Mouse (Mus musculus) midbrain, embryonic 16.5 days (tissue): Measurements from ENCODE around the gene Neil3. TPM values are rescaled to one million over a fixed set of nuclear protein-coding genes. Genes with fewer than 3 reads are reported as not detected.
A peak's percentile ranks its signal among the peaks of the same experiment; 100 is the strongest.

Experiments
- ATAC-seq: fragments of 200-750 bp; cut with Nextera tagmentation; 2 replicates; pipeline ENCODE4 v1.8.0; 2017; ENCODE audit warnings: moderate TSS enrichment
- H3K27ac ChIP-seq: fragments of 300-500 bp; sonication (generic); 2 replicates; pipeline ENCODE4 v1.5.1; 2014; ENCODE audit warnings: mild to moderate bottlenecking, low read length, mixed read lengths
- H3K27me3 ChIP-seq: fragments of 300-500 bp; sonication (generic); 2 replicates; pipeline ENCODE4 v1.6.1; 2014; ENCODE audit warnings: low read depth, low read length, mixed read lengths; ENCODE audit not compliant: control insufficient read depth, insufficient read depth
- H3K36me3 ChIP-seq: fragments of 300-500 bp; sonication (generic); 2 replicates; pipeline ENCODE4 v1.6.1; 2014; ENCODE audit warnings: mild to moderate bottlenecking, low read length, moderate library complexity, mixed read lengths; ENCODE audit not compliant: control insufficient read depth, insufficient read depth
- H3K4me1 ChIP-seq: fragments of 300-500 bp; sonication (generic); 2 replicates; pipeline ENCODE4 v1.6.1; 2014; ENCODE audit warnings: mild to moderate bottlenecking, low read length, mixed read lengths; ENCODE audit not compliant: control insufficient read depth, insufficient read depth
- H3K4me2 ChIP-seq: fragments of 300-500 bp; sonication (generic); 2 replicates; pipeline ENCODE4 v1.6.1; 2014; ENCODE audit warnings: mild to moderate bottlenecking, low read length, mixed read lengths
- H3K4me3 ChIP-seq: fragments of 300-500 bp; sonication (generic); 2 replicates; pipeline ENCODE4 v1.5.1; 2014; ENCODE audit warnings: low read depth, mild to moderate bottlenecking, low read length, moderate library complexity, mixed read lengths
- H3K9ac ChIP-seq: fragments of 300-500 bp; sonication (generic); 2 replicates; pipeline ENCODE4 v1.6.1; 2014; ENCODE audit warnings: low read depth, low read length, mixed read lengths
- H3K9me3 ChIP-seq: fragments of 300-500 bp; sonication (generic); replicated peaks from 2 replicates; pipeline ENCODE4 v1.6.1; 2014; ENCODE audit warnings: mild to moderate bottlenecking, low read length, mixed read lengths; ENCODE audit not compliant: control insufficient read depth, poor library complexity, severe bottlenecking
- WGBS: fragments of 180-500 bp; shearing (Covaris S2); extraction: QIAGEN DNeasy Blood & Tissue Kit; methylation state at CpG from one replicate; pipeline ENCODE4 v1.1.7; 2014; 5-methylcytosine and 5-hydroxymethylcytosine counted together
- polyA plus RNA-seq: library from polyadenylated mRNA; unstranded; fragments of >200 nt; fragmentation: Nextera tagmentation; extraction: Ambion mirVana; gene quantifications from 2 replicates; pipeline ENCODE4 v1.2.1, GENCODE M21; 2015

The Neil3 gene
- polyA plus RNA-seq, 1 experiment from 2014 or later: 3.1 TPM

DNA sequence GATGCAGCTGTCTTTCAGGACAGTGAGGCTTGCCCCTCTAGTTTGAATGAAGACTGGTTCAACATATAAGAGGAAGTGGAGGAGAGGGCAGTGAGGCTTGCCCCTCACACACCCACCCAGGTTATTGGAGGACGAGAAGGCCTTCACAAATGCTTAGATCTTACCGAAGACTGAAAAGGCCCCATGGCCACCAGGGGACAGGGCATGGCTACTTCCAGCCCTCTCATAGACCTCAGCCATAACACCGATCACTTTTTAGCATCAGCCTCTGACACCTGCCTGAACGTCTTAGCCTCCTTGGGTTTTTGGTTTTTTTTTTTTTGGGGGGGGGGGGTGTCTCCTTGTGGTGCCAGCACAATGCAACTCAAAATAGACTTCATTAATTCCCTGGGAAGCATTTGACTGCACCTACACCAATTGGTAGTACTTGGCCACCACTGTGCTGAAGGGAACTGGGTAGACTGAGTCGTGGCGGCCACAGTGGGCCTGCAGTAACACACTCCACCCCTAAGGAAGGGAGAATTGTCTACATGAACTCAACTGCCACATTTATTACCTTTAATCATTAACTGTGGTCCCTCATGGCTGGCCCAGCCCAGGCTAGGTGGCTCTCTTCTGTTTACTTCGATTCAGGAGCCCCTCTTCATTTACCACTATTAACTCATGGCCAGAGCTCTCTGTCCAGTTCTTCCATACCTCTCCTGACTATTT, 25.1 kb downstream of the Neil3 start:
- H3K27ac ChIP-seq: no peak overlapping the region
- no peaks in the 10 kb centered on the region for H3K4me1 ChIP-seq
- no peak overlapping the region for H3K9ac ChIP-seq
- no peaks in the 10 kb centered on the region for H3K36me3 ChIP-seq
- H3K9me3 ChIP-seq: no peaks in the 10 kb centered on the region
- H3K4me2 ChIP-seq: no peak overlapping the region
- WGBS: 93% methylated on average over 7 of the region's 7 CpGs
- ATAC-seq: no peak
- no peak overlapping the region for H3K4me3 ChIP-seq
- H3K27me3 ChIP-seq: no peaks in the 10 kb centered on the region

DNA sequence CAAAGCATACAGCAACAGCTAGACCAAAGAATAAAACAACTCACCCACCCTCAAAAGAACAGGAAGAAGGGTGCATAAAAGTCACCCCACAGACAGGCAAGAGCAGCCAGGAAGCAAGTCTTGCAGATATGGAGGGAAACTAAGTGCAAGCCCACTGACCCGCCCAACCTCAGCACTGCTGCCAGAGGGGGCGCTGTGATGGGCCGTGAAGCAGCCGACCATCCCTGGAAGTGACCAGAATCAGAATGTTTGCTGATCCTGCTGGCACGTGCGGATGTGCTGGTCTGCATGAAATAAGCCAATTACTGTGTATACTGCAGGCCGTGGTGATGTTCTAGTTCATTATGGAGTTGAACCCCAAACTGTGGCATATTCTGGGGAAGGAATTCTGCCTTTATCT, 26.6 kb downstream of the Neil3 start:
- H3K9ac ChIP-seq: no peak overlapping the region
- no peaks in the 10 kb centered on the region for H3K9me3 ChIP-seq
- WGBS: 70% methylated on average over 7 of the region's 7 CpGs

GRCm38 (mm10) chr8:53607040-53607439, 31.8 kb downstream of the Neil3 start:
- Histone ChIP-seq H3K36me3 (no peaks in the 10 kb centered on the region), H3K4me2 (no peak overlapping the region), H3K27me3 (no peaks in the 10 kb centered on the region), H3K4me1 (no peaks in the 10 kb centered on the region), H3K4me3 (no peak overlapping the region), H3K9ac (no peak overlapping the region), H3K27ac (no peak overlapping the region), H3K9me3 (no peaks in the 10 kb centered on the region)
- 47% methylated on average over 3 of the region's 3 CpGs for WGBS
- ATAC-seq: no peak

More for the DNA sequence above, 26.6 kb downstream of the Neil3 start:
- ATAC-seq: no peak
- Histone ChIP-seq H3K36me3 (no peaks in the 10 kb centered on the region), H3K4me1 (no peaks in the 10 kb centered on the region), H3K4me3 (no peak overlapping the region), H3K27ac (no peak overlapping the region), H3K4me2 (no peak overlapping the region), H3K27me3 (no peaks in the 10 kb centered on the region)

DNA sequence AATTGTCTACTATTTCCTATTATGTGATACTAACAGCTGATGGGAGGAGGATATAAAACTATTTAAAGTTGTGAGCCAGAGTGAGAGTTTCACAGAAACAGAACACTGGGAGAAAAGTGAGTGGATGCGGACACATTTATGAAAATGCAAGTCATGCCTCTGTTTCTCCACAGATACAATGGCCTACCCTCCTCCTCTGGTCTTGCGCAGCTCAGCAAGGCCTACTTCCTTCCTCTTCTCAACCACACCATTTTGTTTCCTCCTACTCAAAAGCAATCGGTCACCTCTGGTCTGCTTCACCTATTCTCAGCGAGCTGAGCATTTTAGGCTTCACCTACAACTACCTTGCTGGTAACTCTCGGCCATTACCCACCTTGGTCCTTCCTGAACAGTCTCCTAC, 34.0 kb downstream of the Neil3 start:
- H3K9ac ChIP-seq: no peak overlapping the region
- 94% methylated on average over 5 of the region's 5 CpGs for WGBS
- H3K27me3 ChIP-seq: no peaks in the 10 kb centered on the region
- no peak for ATAC-seq
- no peaks in the 10 kb centered on the region for H3K9me3 ChIP-seq
- no peak overlapping the region for H3K4me2 ChIP-seq
- no peak overlapping the region for H3K27ac ChIP-seq
- no peak overlapping the region for H3K4me3 ChIP-seq
- H3K36me3 ChIP-seq: no peaks in the 10 kb centered on the region
- H3K4me1 ChIP-seq: peaks cover 3% of the 10 kb centered on the region; the same call in 1 of the 2 replicates

GRCm38 (mm10) chr8:53603672-53604071, 35.2 kb downstream of the Neil3 start:
- H3K4me1 ChIP-seq: peaks cover 3% of the 10 kb centered on the region; the same call in 1 of the 2 replicates
- no peaks in the 10 kb centered on the region for H3K36me3 ChIP-seq
- no peaks in the 10 kb centered on the region for H3K27me3 ChIP-seq
- no peak overlapping the region for H3K4me3 ChIP-seq
- 88% methylated on average over 4 of the region's 4 CpGs for WGBS
- H3K27ac ChIP-seq: no peak overlapping the region
- ATAC-seq: no peak
- no peak overlapping the region for H3K4me2 ChIP-seq
- no peak overlapping the region for H3K9ac ChIP-seq
- no peaks in the 10 kb centered on the region for H3K9me3 ChIP-seq

DNA sequence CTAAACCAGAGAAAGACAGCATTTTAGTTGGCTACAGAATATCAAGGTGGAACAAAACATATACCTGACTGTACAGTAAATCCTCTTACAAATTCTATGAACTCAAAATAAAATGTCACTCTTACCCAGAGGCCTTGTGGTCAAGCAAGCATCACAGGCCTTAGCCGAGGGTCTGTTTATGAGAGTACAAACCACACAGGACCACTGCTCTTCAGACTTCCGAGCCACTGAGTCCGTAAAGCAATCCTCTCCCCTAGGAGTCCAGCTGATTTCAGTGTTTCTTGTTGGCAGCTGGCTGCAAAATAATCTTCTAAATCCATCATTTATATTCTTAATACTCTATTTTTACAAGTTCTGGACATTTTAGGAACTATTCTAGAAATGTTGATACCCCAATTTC, 38.0 kb downstream of the Neil3 start:
- no peak overlapping the region for H3K4me3 ChIP-seq
- no peak overlapping the region for H3K4me2 ChIP-seq
- H3K9me3 ChIP-seq: no peaks in the 10 kb centered on the region
- no peak overlapping the region for H3K9ac ChIP-seq
- WGBS: 31% methylated on average over 3 of the region's 3 CpGs
- H3K4me1 ChIP-seq: peaks cover 3% of the 10 kb centered on the region; the same call in 1 of the 2 replicates
- 0 out of 2 replicates have a peak overlapping the region, but pooled peaks have one; percentile 49 for H3K27ac ChIP-seq
- no peaks in the 10 kb centered on the region for H3K27me3 ChIP-seq
- peak; percentile 51; the same call in 1 of the 2 replicates for ATAC-seq
- no peaks in the 10 kb centered on the region for H3K36me3 ChIP-seq

GRCm38 (mm10) chr8:53600025-53600811, 38.6 kb downstream of the Neil3 start:
- 39% methylated on average over 11 of the region's 11 CpGs for WGBS
- Histone ChIP-seq H3K36me3 (no peaks in the 10 kb centered on the region), H3K9ac (peak overlapping the region; percentile 25; the same call in 1 of the 2 replicates), H3K4me1 (peaks cover 3% of the 10 kb centered on the region; the same call in 1 of the 2 replicates), H3K4me2 (peak overlapping the region; percentile 28; the same call in 1 of the 2 replicates), H3K27ac (peak overlapping the region; percentile 59; the same call in 1 of the 2 replicates), H3K4me3 (no peak overlapping the region), H3K27me3 (no peaks in the 10 kb centered on the region), H3K9me3 (no peaks in the 10 kb centered on the region)
- ATAC-seq: peak; percentile 86; the same call in 1 of the 2 replicates

GRCm38 (mm10) chr8:53598101-53598500, 40.8 kb downstream of the Neil3 start:
- Histone ChIP-seq H3K4me1 (peaks cover 3% of the 10 kb centered on the region; the same call in 1 of the 2 replicates), H3K9me3 (no peaks in the 10 kb centered on the region), H3K9ac (no peak overlapping the region), H3K27ac (no peak overlapping the region), H3K36me3 (no peaks in the 10 kb centered on the region), H3K4me3 (no peak overlapping the region), H3K4me2 (no peak overlapping the region), H3K27me3 (no peaks in the 10 kb centered on the region)
- WGBS: 88% methylated on average over 1 of the region's 1 CpGs
- no peak for ATAC-seq

DNA sequence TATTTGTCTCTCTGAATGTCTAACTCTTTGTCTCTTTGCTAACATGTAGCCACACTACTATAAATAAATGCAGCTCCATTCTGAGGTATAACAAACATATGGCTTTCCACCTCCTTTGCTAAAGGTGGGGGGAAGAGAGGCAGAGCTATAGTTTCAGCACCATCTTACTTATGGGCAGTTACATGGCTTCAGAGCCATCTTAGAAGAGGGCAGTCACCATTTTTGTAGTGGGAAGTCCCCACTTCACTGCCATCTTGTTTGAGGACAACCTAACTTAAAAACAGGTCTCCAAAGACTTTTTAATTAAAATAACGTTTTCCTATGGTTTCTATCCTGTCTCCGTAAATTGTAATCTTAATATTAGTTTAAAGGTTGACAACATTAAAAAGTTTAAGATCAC, 47.1 kb downstream of the Neil3 start:
- ATAC-seq: no peak
- no peaks in the 10 kb centered on the region for H3K9me3 ChIP-seq
- 94% methylated on average over 2 of the region's 2 CpGs for WGBS
- H3K9ac ChIP-seq: no peak overlapping the region
- H3K36me3 ChIP-seq: no peaks in the 10 kb centered on the region
- no peak overlapping the region for H3K4me2 ChIP-seq
- H3K27ac ChIP-seq: no peak overlapping the region
- no peaks in the 10 kb centered on the region for H3K4me1 ChIP-seq
- no peak overlapping the region for H3K4me3 ChIP-seq
- H3K27me3 ChIP-seq: no peaks in the 10 kb centered on the region
